Mouse (Mus musculus): ENCODE data around the gene Gm20517.

DNA sequence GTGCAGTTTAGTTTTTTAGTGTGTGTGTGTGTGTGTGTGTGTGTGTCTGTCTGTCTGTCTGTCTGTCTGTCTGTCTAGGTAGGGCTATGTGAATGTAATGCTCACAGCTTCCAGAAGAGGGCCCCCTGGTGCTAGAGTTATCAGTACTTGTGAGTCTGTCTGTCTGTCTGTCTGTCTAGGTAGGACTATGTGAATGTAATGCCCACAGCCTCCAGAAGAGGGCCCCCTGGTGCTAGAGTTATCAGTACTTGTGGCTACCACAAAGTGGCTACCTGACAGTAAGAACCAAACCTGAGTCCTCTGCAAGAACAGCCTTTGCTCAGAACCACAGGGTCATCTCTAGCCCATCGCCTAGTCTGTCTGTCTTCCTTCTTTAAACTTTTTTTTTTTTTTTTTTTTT, 35.3 kb downstream of the Gm20517 start:
- TF ChIP-seq CTCF (IDR thresholded peaks at IDR 0.05; ENCODE audit: low read depth, low read length) (peak; percentile 55), POLR2A (IDR thresholded peaks at IDR 0.05; ENCODE audit: extremely low read depth, insufficient read depth, low read length) (no peak)

Data from liver, adult 2 months (tissue).